11 mouse cellular contexts compared by ENCODE assay signal in genomic region chr14:27821801-27822200, GRCm38 (mm10).
DNase-seq lines count a peak whose midpoint lies in the region; ATAC-seq and TF ChIP-seq lines count a peak whose summit lies in the region.
"Had no signal": no experiment of that assay in that cellular context is flagged by ENCODE, and none has a peak within 500 bp of the region (broad histone marks: within the 10 kb centered on the region; RNA-seq: fewer than 3 reads in every experiment).

No protein-coding gene starts in this region.

- no peak for ATAC-seq in heart, postnatal 0 days (ENCODE audit: insufficient read depth, low read depth)
- ATAC-seq in Patski, result no peak

- H3K4me1 ChIP-seq in heart, postnatal 0 days (ENCODE audit: control insufficient read depth, insufficient read depth), result no peaks in the 10 kb centered on the region
- no peaks in the 10 kb centered on the region for H3K4me1 ChIP-seq in thymus, adult 2 months (replicated peaks; ENCODE audit: control insufficient read depth, insufficient read depth, low read length)
- H3K4me1 ChIP-seq: hindbrain, embryonic 15.5 days had no signal

- H3K4me3 ChIP-seq in heart, postnatal 0 days (ENCODE audit: low read depth, low read length), result no peak overlapping the region
- H3K4me3 ChIP-seq in thymus, adult 2 months (ENCODE audit: control insufficient read depth, insufficient read depth, low read length), result no peak overlapping the region
- H3K4me3 ChIP-seq: embryonic facial prominence, embryonic 13.5 days; hindbrain, embryonic 15.5 days had no signal

- DNase-seq in heart, postnatal 0 days (ENCODE audit: low spot score), result peak; percentile 14
- DNase-seq in heart, adult 9 months (ENCODE audit: low spot score in 2 of 2), result no peak
- DNase-seq in left cerebral cortex, adult 11 months (ENCODE audit: low spot score), result peak; percentile 30
- DNase-seq in left cerebral cortex, adult 9 months (ENCODE audit: low spot score in 2 of 2), result no peak
- DNase-seq in Patski (ENCODE audit: low read depth, low spot score), result no peak
- DNase-seq in cerebellum, adult 8-10 months, result peak; percentile 40
- DNase-seq in ovary, postnatal 10 days (ENCODE audit: low spot score), result no peak
- DNase-seq in thymus, adult 2 months, result no peak
- DNase-seq: right cerebral cortex, adult 18-20 months had no signal

- no peak for TF ChIP-seq EP300 in heart, postnatal 0 days (IDR thresholded peaks at IDR 0.05; ENCODE audit: low read depth)

- no peaks in the 10 kb centered on the region for H3K9me3 ChIP-seq in heart, postnatal 0 days (replicated peaks; ENCODE audit: control insufficient read depth, low read length)
- H3K9me3 ChIP-seq: embryonic facial prominence, embryonic 13.5 days; hindbrain, embryonic 15.5 days had no signal

- in situ Hi-C loops in Patski (cut with MboI; ENCODE audit: low pct_unique_long_range_greater_than_20kb), result loop anchor here (25.0 kb wide), 1 partner anchor 990 kb away; no protein-coding TSS in a partner anchor

- H3K27me3 ChIP-seq in heart, postnatal 0 days (ENCODE audit: control insufficient read depth, insufficient read depth, low read length), result no peaks in the 10 kb centered on the region
- H3K27me3 ChIP-seq in Patski, result no peaks in the 10 kb centered on the region
- no peaks in the 10 kb centered on the region for H3K27me3 ChIP-seq in thymus, adult 2 months (ENCODE audit: control insufficient read depth, insufficient read depth, low read length)
- H3K27me3 ChIP-seq: embryonic facial prominence, embryonic 13.5 days; hindbrain, embryonic 15.5 days had no signal

- H3K9ac ChIP-seq in heart, postnatal 0 days (replicated peaks; ENCODE audit: low read depth, low read length), result no peak overlapping the region
- H3K9ac ChIP-seq: embryonic facial prominence, embryonic 13.5 days; hindbrain, embryonic 15.5 days had no signal

- POLR2A ChIA-PET in Patski (lab: Charles Lee), result no interaction called here

- CTCF ChIA-PET in Patski (lab: Charles Lee), result interaction anchor here (0.8 kb wide), 1 partner anchor 51 kb away, joined by 3 read pairs; no protein-coding TSS in a partner anchor

- peak; percentile 29 for TF ChIP-seq CTCF in heart, postnatal 0 days (IDR thresholded peaks at IDR 0.05; ENCODE audit: low read depth)
- TF ChIP-seq CTCF in Patski (IDR thresholded peaks at IDR 0.05), result peak; percentile 54
- no peak for TF ChIP-seq CTCF in thymus, adult 2 months (IDR thresholded peaks at IDR 0.05; ENCODE audit: borderline replicate concordance, control insufficient read depth, extremely low read depth, insufficient read depth, low read length, poor library complexity)

- no peaks in the 10 kb centered on the region for H3K36me3 ChIP-seq in heart, postnatal 0 days (replicated peaks; ENCODE audit: control insufficient read depth, insufficient read depth, low read length)
- no peaks in the 10 kb centered on the region for H3K36me3 ChIP-seq in thymus, adult 2 months (ENCODE audit: control insufficient read depth, insufficient read depth, low read length)
- H3K36me3 ChIP-seq: embryonic facial prominence, embryonic 13.5 days; hindbrain, embryonic 15.5 days had no signal

- no peak overlapping the region for H3K27ac ChIP-seq in heart, postnatal 0 days (ENCODE audit: low read depth)
- no peak overlapping the region for H3K27ac ChIP-seq in thymus, adult 2 months (ENCODE audit: control insufficient read depth, insufficient read depth, low read length)
- H3K27ac ChIP-seq: embryonic facial prominence, embryonic 13.5 days; hindbrain, embryonic 15.5 days had no signal

- H3K4me2 ChIP-seq in heart, postnatal 0 days (ENCODE audit: low read depth, low read length), result no peak overlapping the region
- H3K4me2 ChIP-seq: embryonic facial prominence, embryonic 13.5 days; hindbrain, embryonic 15.5 days had no signal

- no peak for TF ChIP-seq POLR2A in thymus, adult 2 months (IDR thresholded peaks at IDR 0.05; ENCODE audit: control insufficient read depth, extremely low read depth, insufficient read depth, low read length, poor library complexity)

Comparison
In these comparisons a context has a peak if more than half of its experiments do, and no peak if none do; other contexts are left out.
1. DNase-seq: peak in heart, postnatal 0 days (single experiment), left cerebral cortex, adult 11 months (single experiment) and cerebellum, adult 8-10 months (single experiment); none in heart, adult 9 months (0 of 2), left cerebral cortex, adult 9 months (0 of 2), Patski (single experiment), ovary, postnatal 10 days (single experiment) and thymus, adult 2 months (single experiment).